Mouse (Mus musculus) heart, embryonic 16.5 days (tissue): ENCODE data around the gene Pafah1b3. TPM values are rescaled to one million over a fixed set of nuclear protein-coding genes. Genes with fewer than 3 reads are reported as not detected.
"Not testable (repeated sequence)": the region's sequence is repeated elsewhere in the genome, so short reads cannot be mapped to it uniquely, and the experiment has no call there.

ENCODE experiments used
- ATAC-seq: fragments of 200-750 bp; cut with Nextera tagmentation; replicated peaks from 2 replicates; pipeline ENCODE4 v1.8.0; 2017; ENCODE audit warnings: moderate number of reproducible peaks; ENCODE audit not compliant: insufficient read depth, low FRiP score; ENCODE audit errors: extremely low read depth
- H3K27ac ChIP-seq: fragments of 300-500 bp; sonication (generic); 2 replicates; pipeline ENCODE4 v1.5.1; 2014; ENCODE audit warnings: mild to moderate bottlenecking, low read length, control low read depth, moderate library complexity
- H3K27me3 ChIP-seq: fragments of 300-500 bp; sonication (generic); 2 replicates; pipeline ENCODE4 v1.6.1; 2014; ENCODE audit warnings: low read length, mixed read lengths; ENCODE audit not compliant: control insufficient read depth, insufficient read depth
- H3K36me3 ChIP-seq: fragments of 300-500 bp; sonication (generic); 2 replicates; pipeline ENCODE4 v1.6.1; 2014; ENCODE audit not compliant: control insufficient read depth, insufficient read depth
- H3K4me1 ChIP-seq: fragments of 300-500 bp; sonication (generic); 2 replicates; pipeline ENCODE4 v1.6.1; 2014; ENCODE audit warnings: low read length, mixed read lengths; ENCODE audit not compliant: control insufficient read depth, insufficient read depth
- H3K4me2 ChIP-seq: fragments of 300-500 bp; sonication (generic); 2 replicates; pipeline ENCODE4 v1.6.1; 2014; ENCODE audit warnings: low read depth, mild to moderate bottlenecking, control low read depth, low read length
- H3K4me3 ChIP-seq: fragments of 300-500 bp; sonication (generic); 2 replicates; pipeline ENCODE4 v1.5.1; 2014; ENCODE audit warnings: mild to moderate bottlenecking, control low read depth, low read length
- H3K9ac ChIP-seq: fragments of 300-500 bp; sonication (generic); 2 replicates; pipeline ENCODE4 v1.6.1; 2014; ENCODE audit warnings: low read length, control low read depth
- H3K9me3 ChIP-seq: fragments of 300-500 bp; sonication (generic); replicated peaks from 2 replicates; pipeline ENCODE4 v1.6.1; 2016; ENCODE audit warnings: low read length; ENCODE audit not compliant: control insufficient read depth
- WGBS: fragments of 180-500 bp; shearing (Covaris S2); extraction: QIAGEN DNeasy Blood & Tissue Kit; methylation state at CpG from one replicate; pipeline ENCODE4 v1.1.7; 2014; 5-methylcytosine and 5-hydroxymethylcytosine counted together
- polyA plus RNA-seq: library from polyadenylated mRNA; unstranded; fragments of >200 nt; fragmentation: Nextera tagmentation; extraction: Ambion mirVana; gene quantifications from 2 replicates; pipeline ENCODE4 v1.2.1, GENCODE M21; 2015

Pafah1b3 gene
- polyA plus RNA-seq, 1 experiment from 2014 or later = 111 TPM

- under 1% methylated on average over 33 of the region's 33 CpGs for WGBS
- H3K4me1 ChIP-seq = peaks cover 19% of the 10 kb centered on the region
Measured at GRCm38 (mm10) chr7:25267751-25268463, 29.9 kb downstream of the Pafah1b3 start.

GRCm38 (mm10) chr7:25267301-25267750, 30.5 kb downstream of the Pafah1b3 start, which contains the start of gene Cic:
Gene Cic, plus strand, starts transcription at chr7:25267704.
- 0% methylated on average over 29 of the region's 29 CpGs for WGBS
- Histone ChIP-seq H3K27ac (peak within 1 kb of the TSS; percentile 96), H3K36me3 (0 out of 2 replicates have a peak, but pooled peaks cover 5% of the 10 kb centered on the region), H3K9ac (peak within 1 kb of the TSS; percentile 92), H3K4me3 (peak within 1 kb of the TSS; percentile 89), H3K4me2 (peak within 1 kb of the TSS; percentile 80), H3K9me3 (no peaks in the 10 kb centered on the region), H3K27me3 (no peaks in the 10 kb centered on the region), H3K4me1 (peaks cover 19% of the 10 kb centered on the region)
- peak; percentile 85 for ATAC-seq

More at GRCm38 (mm10) chr7:25267751-25268463, 29.9 kb downstream of the Pafah1b3 start:
- H3K36me3 ChIP-seq = 0 out of 2 replicates have a peak, but pooled peaks cover 5% of the 10 kb centered on the region
- H3K4me2 ChIP-seq = peak overlapping the region; percentile 80
- H3K27ac ChIP-seq = peak overlapping the region; percentile 96
- ATAC-seq = peak; percentile 92
- H3K9me3 ChIP-seq = no peaks in the 10 kb centered on the region
- no peaks in the 10 kb centered on the region for H3K27me3 ChIP-seq
- peak overlapping the region; percentile 89 for H3K4me3 ChIP-seq
- H3K9ac ChIP-seq = peak overlapping the region; percentile 92

- H3K9ac ChIP-seq = no peak overlapping the region
- no peaks in the 10 kb centered on the region for H3K27me3 ChIP-seq
- H3K9me3 ChIP-seq = no peaks in the 10 kb centered on the region
- 73% methylated on average over 8 of the region's 8 CpGs for WGBS
- peaks cover 19% of the 10 kb centered on the region for H3K4me1 ChIP-seq
- no peak overlapping the region for H3K4me3 ChIP-seq
- H3K4me2 ChIP-seq = peak overlapping the region; percentile 80
- no peak for ATAC-seq
- no peaks in the 10 kb centered on the region for H3K36me3 ChIP-seq
- H3K27ac ChIP-seq = no peak overlapping the region
Measured at GRCm38 (mm10) chr7:25266180-25266962, 31.4 kb downstream of the Pafah1b3 start.

- ATAC-seq, H3K36me3 ChIP-seq, H3K9me3 ChIP-seq, H3K4me2 ChIP-seq, H3K27me3 ChIP-seq, H3K9ac ChIP-seq, H3K27ac ChIP-seq, H3K4me3 ChIP-seq: not testable (repeated sequence)
- peaks cover 19% of the 10 kb centered on the region for H3K4me1 ChIP-seq
- WGBS = 63% methylated on average over 5 of the region's 5 CpGs
Measured at GRCm38 (mm10) chr7:25265743-25266142, 32.0 kb downstream of the Pafah1b3 start.

- ATAC-seq = no peak
- Histone ChIP-seq H3K4me2 (no peak overlapping the region), H3K9ac (no peak overlapping the region), H3K27me3 (no peaks in the 10 kb centered on the region), H3K27ac (no peak overlapping the region), H3K4me1 (peaks cover 9% of the 10 kb centered on the region), H3K4me3 (no peak overlapping the region), H3K36me3 (no peaks in the 10 kb centered on the region), H3K9me3 (no peaks in the 10 kb centered on the region)
- 45% methylated on average over 17 of the region's 17 CpGs for WGBS
Measured at GRCm38 (mm10) chr7:25263968-25264870, 33.6 kb downstream of the Pafah1b3 start.

GRCm38 (mm10) chr7:25261896-25262295, 35.9 kb downstream of the Pafah1b3 start:
- H3K4me3 ChIP-seq = no peak overlapping the region
- 82% methylated on average over 1 of the region's 1 CpGs for WGBS
- no peaks in the 10 kb centered on the region for H3K9me3 ChIP-seq
- no peak overlapping the region for H3K27ac ChIP-seq
- no peak for ATAC-seq
- no peak overlapping the region for H3K9ac ChIP-seq
- no peaks in the 10 kb centered on the region for H3K27me3 ChIP-seq
- no peaks in the 10 kb centered on the region for H3K36me3 ChIP-seq
- peaks cover 3% of the 10 kb centered on the region; the same call in 1 of the 2 replicates for H3K4me1 ChIP-seq
- no peak overlapping the region for H3K4me2 ChIP-seq

- Histone ChIP-seq H3K36me3 (no peaks in the 10 kb centered on the region), H3K9me3 (no peaks in the 10 kb centered on the region), H3K4me2 (peak overlapping the region; percentile 98), H3K27ac (peak overlapping the region; percentile 99), H3K4me3 (peak overlapping the region; percentile 100), H3K27me3 (no peaks in the 10 kb centered on the region), H3K9ac (peak overlapping the region; percentile 99), H3K4me1 (peaks cover 27% of the 10 kb centered on the region)
- ATAC-seq = no peak
- WGBS = 32% methylated on average over 8 of the region's 8 CpGs
Measured at GRCm38 (mm10) chr7:25251822-25252221, 46.0 kb downstream of the Pafah1b3 start.

GRCm38 (mm10) chr7:25251071-25251791, 46.6 kb downstream of the Pafah1b3 start:
- H3K9ac ChIP-seq = peak overlapping the region; percentile 99
- no peaks in the 10 kb centered on the region for H3K27me3 ChIP-seq
- H3K4me3 ChIP-seq = peak overlapping the region; percentile 100
- H3K27ac ChIP-seq = peak overlapping the region; percentile 99
- 6% methylated on average over 22 of the region's 22 CpGs for WGBS
- H3K9me3 ChIP-seq = no peaks in the 10 kb centered on the region
- ATAC-seq = peak; percentile 15; the same call in 1 of the 2 replicates
- H3K4me2 ChIP-seq = peak overlapping the region; percentile 98
- H3K4me1 ChIP-seq = peaks cover 33% of the 10 kb centered on the region
- no peaks in the 10 kb centered on the region for H3K36me3 ChIP-seq
